Mouse (Mus musculus) heart, postnatal 14 days (tissue): Measurements from ENCODE around the gene Traf5. TPM values are rescaled to one million over a fixed set of nuclear protein-coding genes. Genes with fewer than 3 reads are reported as not detected.

Source experiments
- DNase-seq, 2 experiments: peaks; one replicate each; pipeline ENCODE4 v3.0.0; 2021 to 2022
- intact Hi-C: fragments of 180-260 bp; cut with DNase I; formaldehyde crosslinking; loops from one replicate; pipeline ENCODE4 v1.15.1; 2025
- long read RNA-seq, 2 experiments: library from polyadenylated mRNA; stranded (forward); transcript quantifications; one replicate each; pipeline ENCODE4 v2.0.0; 2021
- total RNA-seq, 2 experiments: library from RNA; stranded (reverse); gene quantifications; 2 replicates each; pipeline ENCODE4 v1.2.3; 2021

Gene Traf5
- total RNA-seq = 10 to 100 TPM in 1 of 2 experiments, 1 to 10 TPM in 1; 9.1 to 10.5 TPM
- long read RNA-seq, experiment 1, partial matches to known transcripts = 0 of 9 reads
- long read RNA-seq, experiment 1, other reads (novel, unspliced or antisense) = 9 of 9 reads
- long read RNA-seq, experiment 2, partial matches to known transcripts = 0 of 6 reads
- long read RNA-seq, experiment 2, other reads (novel, unspliced or antisense) = 6 of 6 reads

GRCm38 (mm10) chr1:192091806-192092772 is at the start of gene Traf5:
TSS of gene Traf5 (minus strand) at chr1:192092559.
- intact Hi-C loops = loop anchor here (1.0 to 2.0 kb wide), 2 partner anchors 29 to 186 kb away; partner anchors contain the start of gene Slc30a1
- peak; percentile 97 to 98 for DNase-seq

- DNase-seq = no peak
- intact Hi-C loops = no loop called here
Measured at GRCm38 (mm10) chr1:192140313-192140712, 48.0 kb upstream of the Traf5 start.

- intact Hi-C loops = no loop called here
- peak; percentile 89 to 93 for DNase-seq
Measured at GRCm38 (mm10) chr1:192137926-192138910, 45.9 kb upstream of the Traf5 start, which contains the start of gene Rcor3. TSS of gene Rcor3 (minus strand) at chr1:192138062.

- intact Hi-C loops = no loop called here
- no peak for DNase-seq
Measured at GRCm38 (mm10) chr1:192137291-192137925, 45.0 kb upstream of the Traf5 start.

GRCm38 (mm10) chr1:192136561-192137290 is 44.4 kb upstream of the Traf5 start:
- intact Hi-C loops = no loop called here

GRCm38 (mm10) chr1:192130202-192130601 is 37.8 kb upstream of the Traf5 start:
- intact Hi-C loops = no loop called here
- DNase-seq = no peak

More at GRCm38 (mm10) chr1:192136561-192137290, 44.4 kb upstream of the Traf5 start:
- DNase-seq = peak; percentile 80 to 84

- intact Hi-C loops = no loop called here
- DNase-seq = no peak
Measured at GRCm38 (mm10) chr1:192128343-192128742, 36.0 kb upstream of the Traf5 start.

- intact Hi-C loops = no loop called here
- no peak for DNase-seq
Measured at GRCm38 (mm10) chr1:192125761-192126160, 33.4 kb upstream of the Traf5 start.

GRCm38 (mm10) chr1:192116262-192116661 is 23.9 kb upstream of the Traf5 start:
- intact Hi-C loops = loop anchor here (10.0 kb wide), 1 partner anchor 531 kb away; no protein-coding TSS in a partner anchor
- no peak for DNase-seq

GRCm38 (mm10) chr1:192115378-192115777 is 23.0 kb upstream of the Traf5 start:
- no peak for DNase-seq
- intact Hi-C loops = loop anchor here (10.0 kb wide), 1 partner anchor 531 kb away; no protein-coding TSS in a partner anchor

- peak; percentile 69 to 70 for DNase-seq
- intact Hi-C loops = no loop called here
Measured at GRCm38 (mm10) chr1:192109169-192109568, 16.8 kb upstream of the Traf5 start.

- intact Hi-C loops = no loop called here
- no peak for DNase-seq
Measured at GRCm38 (mm10) chr1:192107352-192107751, 15.0 kb upstream of the Traf5 start.

- intact Hi-C loops = no loop called here
- DNase-seq = no peak
Measured at GRCm38 (mm10) chr1:192105902-192106389, 13.6 kb upstream of the Traf5 start.

- intact Hi-C loops = no loop called here
- DNase-seq = no peak
Measured at GRCm38 (mm10) chr1:192104021-192104420, 11.7 kb upstream of the Traf5 start.

GRCm38 (mm10) chr1:192103176-192103575 is 10.8 kb upstream of the Traf5 start:
- intact Hi-C loops = no loop called here
- DNase-seq = no peak

- intact Hi-C loops = no loop called here
- no peak for DNase-seq
Measured at GRCm38 (mm10) chr1:192101359-192101758, 9.0 kb upstream of the Traf5 start.

- intact Hi-C loops = no loop called here
Measured at GRCm38 (mm10) chr1:192100742-192101141, 8.4 kb upstream of the Traf5 start.

GRCm38 (mm10) chr1:192095626-192096025 is 3.3 kb upstream of the Traf5 start:
- intact Hi-C loops = no loop called here
- DNase-seq = no peak

More at GRCm38 (mm10) chr1:192100742-192101141, 8.4 kb upstream of the Traf5 start:
- DNase-seq = no peak
